Mouse (Mus musculus) erythroblast, embryonic 14.5 days (primary cell): ENCODE data around the gene Nrp2. TPM values are rescaled to one million over a fixed set of nuclear protein-coding genes. Genes with fewer than 3 reads are reported as not detected.

Experiments used
- H3K27me3 ChIP-seq: 2 replicates; pipeline ENCODE4 v1.6.1; 2012; ENCODE audit warnings: inconsistent platforms; ENCODE audit not compliant: control insufficient read depth
- H3K36me3 ChIP-seq: 2 replicates; pipeline ENCODE4 v1.6.1; 2012; ENCODE audit warnings: mild to moderate bottlenecking, inconsistent platforms; ENCODE audit not compliant: control insufficient read depth
- H3K4me1 ChIP-seq: 2 replicates; pipeline ENCODE4 v1.6.1; 2012; ENCODE audit warnings: inconsistent platforms; ENCODE audit not compliant: control insufficient read depth
- H3K4me3 ChIP-seq: replicated peaks from 2 replicates; pipeline ENCODE3; 2012; ENCODE audit warnings: moderate library complexity, mild to moderate bottlenecking, inconsistent platforms
- H3K9me3 ChIP-seq: 2 replicates; pipeline ENCODE4 v1.6.1; 2012; ENCODE audit warnings: low read length, inconsistent platforms, mixed read lengths; ENCODE audit not compliant: control insufficient read depth
- GATA1 ChIP-seq: IDR thresholded peaks from 2 replicates; pipeline ENCODE4 v1.6.1; 2012; ENCODE audit warnings: low read length, inconsistent platforms, mixed read lengths
- TAL1 ChIP-seq: IDR thresholded peaks from 3 replicates; pipeline ENCODE4 v1.6.1; 2012; ENCODE audit warnings: low read length, inconsistent platforms, mixed read lengths
- polyA plus RNA-seq: library from polyadenylated mRNA; stranded (reverse); fragments of >175 nt; gene quantifications from 2 replicates; pipeline ENCODE4 v1.2.3, GENCODE M21; 2012

Nrp2 gene
- polyA plus RNA-seq, 1 experiment, result 0.01 TPM

DNA sequence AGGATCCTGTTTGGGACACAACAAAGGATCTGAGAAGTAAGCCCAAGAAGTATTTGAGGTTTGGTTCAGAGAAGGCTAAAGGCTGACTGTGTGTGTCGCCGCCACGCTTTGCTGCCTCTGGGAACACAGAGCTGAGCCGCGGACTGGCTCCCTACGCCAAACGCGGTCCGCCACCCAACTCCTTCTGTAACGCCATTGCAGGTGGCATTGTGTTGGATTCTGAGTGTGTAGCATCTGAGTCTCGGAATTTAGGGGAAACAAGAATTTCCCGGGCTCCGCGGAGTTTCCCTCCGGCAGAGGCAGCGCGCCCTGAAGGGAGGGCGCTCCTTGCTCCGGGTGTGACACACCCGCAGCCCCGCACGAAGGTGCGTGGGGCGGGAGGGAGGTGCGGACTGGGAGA is 342 bp upstream of the Nrp2 start:
- TF ChIP-seq GATA1 (no peak), TAL1 (no peak)
- Histone ChIP-seq H3K4me1 (no peaks in the 10 kb centered on the region), H3K36me3 (no peaks in the 10 kb centered on the region), H3K27me3 (peaks cover 71% of the 10 kb centered on the region), H3K4me3 (peak overlapping the region; percentile 25), H3K9me3 (no peaks in the 10 kb centered on the region)

DNA sequence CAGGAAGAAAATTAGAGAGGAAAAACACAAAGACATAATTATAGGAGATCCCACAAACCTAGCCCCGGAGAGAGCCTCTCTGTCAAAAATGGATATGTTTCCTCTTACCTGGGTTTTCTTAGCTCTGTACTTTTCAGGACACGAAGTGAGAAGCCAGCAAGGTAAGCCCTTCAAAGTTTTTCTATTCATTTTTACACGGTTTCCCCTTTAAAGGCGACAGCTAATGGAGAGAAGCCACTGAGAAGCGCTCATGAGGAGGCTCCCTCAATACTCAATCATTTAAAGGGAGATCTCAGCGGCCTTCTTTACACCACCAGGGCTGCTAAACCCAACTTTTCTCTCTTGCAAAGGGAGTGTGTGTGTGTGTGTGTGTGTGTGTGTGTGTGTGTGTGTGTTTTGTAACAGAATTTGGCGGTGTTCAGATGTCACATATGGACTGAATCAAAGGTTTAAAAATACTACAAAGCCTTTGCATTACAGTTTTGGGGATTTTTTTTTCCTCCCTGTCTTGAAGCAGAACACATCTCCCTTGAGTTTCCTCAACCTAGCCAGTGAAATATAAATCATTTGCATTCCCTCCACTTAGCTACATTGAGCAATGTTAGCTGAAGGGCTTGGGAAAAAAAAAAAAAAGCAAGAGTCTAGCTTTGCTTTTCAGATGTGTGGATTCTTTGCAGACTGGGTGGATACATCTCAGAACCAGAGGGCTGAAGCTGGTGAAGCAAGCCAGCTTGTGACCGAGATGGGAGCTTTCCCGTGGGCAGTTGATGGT is 1.2 kb downstream of the Nrp2 start:
- Histone ChIP-seq H3K9me3 (no peaks in the 10 kb centered on the region), H3K36me3 (no peaks in the 10 kb centered on the region), H3K27me3 (peaks cover 82% of the 10 kb centered on the region), H3K4me1 (no peaks in the 10 kb centered on the region), H3K4me3 (no peak overlapping the region)
- TF ChIP-seq GATA1 (no peak), TAL1 (no peak)

DNA sequence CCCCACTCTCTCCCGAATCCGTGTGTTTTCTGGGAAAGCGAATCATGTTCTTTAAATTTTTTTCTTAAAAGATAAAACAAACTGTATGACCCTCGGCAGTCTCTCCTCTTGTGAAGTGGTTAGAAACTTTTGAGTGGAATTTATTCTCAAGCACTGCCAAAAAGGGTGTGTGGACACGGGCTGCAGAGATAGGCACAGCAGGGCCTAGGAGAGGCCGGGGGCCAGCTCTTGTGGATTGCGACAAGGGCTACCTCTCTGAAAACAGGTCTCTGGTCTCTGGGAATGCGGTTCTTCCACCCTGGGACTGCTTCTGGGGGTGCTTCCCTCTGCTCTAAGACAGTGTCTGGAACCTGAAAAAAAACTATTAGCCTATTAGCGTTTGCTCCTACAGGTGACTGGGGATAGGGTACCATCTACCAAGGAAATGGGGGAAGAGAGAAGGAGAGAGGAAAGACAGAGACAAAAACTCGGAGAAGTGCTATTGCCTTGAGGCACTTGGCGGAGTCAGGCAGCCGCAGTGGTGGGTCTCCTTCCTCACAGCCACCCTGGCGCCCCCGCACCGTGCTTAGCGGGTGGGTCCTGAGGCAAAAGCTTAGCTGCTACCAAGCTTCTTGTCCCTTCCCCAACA is 1.9 kb downstream of the Nrp2 start:
- no peak for TF ChIP-seq TAL1
- no peak for TF ChIP-seq GATA1
- Histone ChIP-seq H3K4me1 (no peaks in the 10 kb centered on the region), H3K36me3 (no peaks in the 10 kb centered on the region), H3K9me3 (no peaks in the 10 kb centered on the region), H3K27me3 (peaks cover 80% of the 10 kb centered on the region), H3K4me3 (no peak overlapping the region)

GRCm38 (mm10) chr1:62705517-62705981 is 2.5 kb downstream of the Nrp2 start:
- Histone ChIP-seq H3K27me3 (peaks cover 84% of the 10 kb centered on the region), H3K4me3 (no peak overlapping the region), H3K9me3 (no peaks in the 10 kb centered on the region), H3K4me1 (no peaks in the 10 kb centered on the region), H3K36me3 (no peaks in the 10 kb centered on the region)
- TF ChIP-seq GATA1 (no peak), TAL1 (no peak)

DNA sequence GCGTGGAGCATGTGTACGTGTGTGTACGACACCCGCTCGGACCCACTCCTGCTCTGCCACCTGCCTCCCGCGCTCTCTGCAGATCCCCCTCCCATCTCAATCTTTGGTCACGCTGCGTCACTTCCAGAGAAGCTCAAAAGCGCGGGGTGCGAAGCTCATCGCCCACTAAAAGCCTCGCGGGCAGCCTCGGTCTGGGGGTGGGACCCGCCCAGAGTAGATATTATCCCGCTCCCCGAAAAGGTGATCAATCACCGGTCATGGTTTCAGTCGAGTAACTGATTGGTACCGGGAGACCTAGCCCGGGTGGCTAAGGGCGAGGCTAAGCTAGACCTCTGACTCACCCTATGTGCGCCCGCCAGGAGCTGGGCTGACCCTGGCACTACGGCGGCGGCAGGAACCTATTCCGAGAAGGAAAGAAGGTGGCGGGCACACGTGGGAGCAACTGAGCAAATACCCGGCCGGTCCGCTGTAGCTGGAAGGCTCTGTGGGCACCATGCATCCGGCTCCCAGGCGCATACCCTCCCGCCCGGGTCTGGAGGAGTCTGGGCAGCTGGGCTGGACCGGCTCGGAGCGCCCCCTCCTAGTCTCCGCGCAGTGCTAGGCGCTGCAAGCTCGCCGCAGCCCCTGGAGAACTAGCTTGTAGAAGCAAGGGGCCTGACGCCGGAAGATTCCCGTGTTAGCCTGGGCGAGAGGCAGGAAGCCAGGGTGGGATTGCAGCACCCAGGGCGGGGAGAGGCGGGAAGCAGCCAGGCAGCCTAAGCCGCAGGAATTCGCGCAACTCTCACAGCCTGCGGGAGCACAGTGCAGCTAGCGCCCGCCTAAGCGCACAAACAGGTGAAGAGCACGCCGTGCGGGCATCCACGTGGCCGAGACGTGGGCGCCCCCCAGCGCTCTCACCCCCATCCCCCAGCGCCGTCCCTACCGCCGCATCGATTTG is 3.3 kb downstream of the Nrp2 start:
- peak overlapping the region; percentile 2 for H3K4me3 ChIP-seq
- TF ChIP-seq GATA1 (no peak), TAL1 (no peak)
- H3K4me1 ChIP-seq, result no peaks in the 10 kb centered on the region
- H3K9me3 ChIP-seq, result no peaks in the 10 kb centered on the region
- H3K36me3 ChIP-seq, result no peaks in the 10 kb centered on the region
- H3K27me3 ChIP-seq, result peaks cover 80% of the 10 kb centered on the region

DNA sequence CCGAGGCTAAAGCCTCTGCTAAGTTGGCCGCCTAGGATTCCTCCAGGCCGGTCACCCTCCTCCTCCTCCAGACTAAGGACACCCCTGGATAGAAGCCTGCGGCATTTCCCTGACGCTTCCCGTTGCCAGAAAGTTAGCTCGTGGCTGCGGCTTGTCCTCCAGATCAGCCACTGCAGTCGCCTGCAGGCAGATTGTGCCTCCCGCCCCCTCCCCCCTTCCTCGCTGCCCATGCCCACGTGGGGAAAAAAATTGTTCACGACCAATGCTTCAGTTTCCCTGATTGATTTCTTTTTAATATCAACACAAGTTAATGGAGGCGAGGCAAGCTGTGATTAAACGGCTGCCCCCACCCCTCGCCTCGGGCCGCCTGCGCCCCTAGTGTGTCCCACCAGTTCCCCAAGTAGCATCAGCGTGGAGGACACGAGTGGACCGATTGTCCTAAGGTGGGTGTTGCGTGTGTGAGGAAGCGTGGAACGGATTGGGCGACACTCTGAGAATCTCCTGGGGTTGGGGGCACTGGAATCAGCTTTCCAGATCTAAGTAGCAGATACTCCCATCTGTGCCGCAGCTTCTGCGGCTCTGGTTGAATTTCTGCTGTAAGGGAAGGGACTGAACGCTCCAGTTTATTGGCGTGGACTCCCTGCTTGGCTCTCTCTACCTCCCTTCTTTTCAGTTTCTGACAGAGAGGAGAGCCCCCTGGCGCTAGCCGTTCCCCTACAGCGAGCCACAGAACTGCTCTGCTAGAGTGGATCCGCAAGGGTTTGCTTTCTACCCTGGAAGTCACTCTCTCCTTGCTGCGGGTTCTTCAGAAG is 4.2 kb downstream of the Nrp2 start:
- H3K36me3 ChIP-seq, result no peaks in the 10 kb centered on the region
- H3K9me3 ChIP-seq, result no peaks in the 10 kb centered on the region
- no peak for TF ChIP-seq GATA1
- TF ChIP-seq TAL1, result no peak
- peak overlapping the region; percentile 2 for H3K4me3 ChIP-seq
- peaks cover 70% of the 10 kb centered on the region for H3K27me3 ChIP-seq
- no peaks in the 10 kb centered on the region for H3K4me1 ChIP-seq

- TF ChIP-seq TAL1, result no peak
- TF ChIP-seq GATA1, result no peak
- H3K9me3 ChIP-seq, result no peaks in the 10 kb centered on the region
- H3K4me1 ChIP-seq, result no peaks in the 10 kb centered on the region
- H3K27me3 ChIP-seq, result peaks cover 62% of the 10 kb centered on the region
- no peaks in the 10 kb centered on the region for H3K36me3 ChIP-seq
- no peak overlapping the region for H3K4me3 ChIP-seq
Measured at GRCm38 (mm10) chr1:62707913-62708860, 5.1 kb downstream of the Nrp2 start.
